Mouse (Mus musculus) mammary gland, adult 2 months (tissue): ENCODE measurements around the gene Vmn1r70. TPM values are rescaled to one million over a fixed set of nuclear protein-coding genes. Genes with fewer than 3 reads are reported as not detected.

Experiments
- polyA plus RNA-seq: library from polyadenylated mRNA; depleted of rRNA; stranded (reverse); fragments of >200 nt; gene quantifications from 2 replicates; pipeline ENCODE4 v1.2.3, GENCODE M21; 2012; ENCODE audit warnings: low replicate concordance; rRNA removed

Vmn1r70 gene
- not detected in 2 replicates for polyA plus RNA-seq

GRCm38 (mm10) chr7:10631232-10631631, at the start of gene Vmn1r70:
Gene Vmn1r70 (plus strand): TSS chr7:10631532.

DNA sequence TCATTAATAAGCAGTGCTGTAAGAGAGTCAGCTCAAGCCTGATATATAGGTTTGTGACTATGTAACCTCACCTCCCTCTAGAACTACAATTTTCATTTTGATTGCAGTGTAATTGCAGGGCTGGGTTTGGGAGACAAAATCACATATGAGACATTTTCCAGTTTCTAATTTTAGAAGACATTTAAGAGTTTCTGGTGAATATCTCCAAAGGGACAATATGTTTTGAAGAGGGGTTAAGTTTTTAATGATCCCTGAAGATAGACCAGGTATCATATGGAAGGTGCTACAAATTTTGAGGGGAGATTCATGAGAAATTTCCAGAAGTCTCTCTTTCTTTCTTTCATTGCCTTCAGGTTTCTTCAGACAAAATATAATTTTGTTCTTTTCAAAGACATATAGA, 17.8 kb upstream of the Vmn1r70 start, which contains the start of gene Vmn1r69:
Vmn1r69 (minus strand) TSS at position 101 of the 400 bp plus-strand sequence.

Other genes with a start within 250 kb of the Vmn1r70 start
- not detected in 2 replicates for gene Vmn1r67, start 188.2 kb upstream of the Vmn1r70 start, polyA plus RNA-seq
- 0.32 and 0.52 TPM in 2 replicates for gene Zik1, start 136.1 kb upstream of the Vmn1r70 start, polyA plus RNA-seq
- not detected in 2 replicates for gene Vmn1r68, start 73.0 kb upstream of the Vmn1r70 start, polyA plus RNA-seq
- not detected in 2 replicates for gene Vmn1r69, start 17.9 kb upstream of the Vmn1r70 start, polyA plus RNA-seq
- not detected in 2 replicates for gene Nlrp4b, start 56.3 kb downstream of the Vmn1r70 start, polyA plus RNA-seq
- not detected in 2 replicates for gene Vmn1r71, start 122.8 kb downstream of the Vmn1r70 start, polyA plus RNA-seq